Mouse (Mus musculus) ES-E14 (cell line): ENCODE measurements around the gene Prkcb.

Experiments used
- ZC3H11A ChIP-seq: IDR thresholded peaks from 2 replicates; pipeline ENCODE4 v1.6.1; 2012; ENCODE audit warnings: low read depth, mild to moderate bottlenecking, inconsistent platforms, low read length, borderline replicate concordance
- ZNF384 ChIP-seq: IDR thresholded peaks from 2 replicates; pipeline ENCODE4 v1.6.1; 2012; ENCODE audit warnings: low read depth, low read length, inconsistent platforms

- TF ChIP-seq ZNF384 (no peak), ZC3H11A (no peak)
Measured at GRCm38 (mm10) chr7:122349961-122350360, 61.4 kb downstream of the Prkcb start.
